Mouse (Mus musculus) embryonic fibroblast, embryonic 13.5 days (primary cell): ENCODE measurements around the gene Lrrc4.

Experiments used
- CTCF ChIP-seq: IDR thresholded peaks from 2 replicates; pipeline ENCODE4 v1.5.1; 2011; ENCODE audit warnings: mild to moderate bottlenecking, control low read depth, low read length, moderate library complexity, borderline replicate concordance; ENCODE audit not compliant: insufficient read depth
- POLR2A ChIP-seq: IDR thresholded peaks from 2 replicates; pipeline ENCODE4 v1.6.1; 2011; ENCODE audit warnings: low read depth, mild to moderate bottlenecking, control low read depth, low read length, moderate library complexity

- TF ChIP-seq POLR2A (no peak), CTCF (no peak)
Observed at GRCm38 (mm10) chr6:28762132-28762775, 69.3 kb downstream of the Lrrc4 start.
